Mouse (Mus musculus) midbrain, embryonic 13.5 days (tissue): ENCODE results near the gene Lfng. TPM values are rescaled to one million over a fixed set of nuclear protein-coding genes. Genes with fewer than 3 reads are reported as not detected.

Experiments
- ATAC-seq: fragments of 200-750 bp; cut with Nextera tagmentation; 2 replicates; pipeline ENCODE4 v1.8.0; 2017; ENCODE audit warnings: mild to moderate bottlenecking, moderate TSS enrichment, moderate library complexity
- H3K27ac ChIP-seq: fragments of 300-500 bp; sonication (generic); 2 replicates; pipeline ENCODE4 v1.5.1; 2015; ENCODE audit warnings: inconsistent platforms, mild to moderate bottlenecking, moderate library complexity
- H3K27me3 ChIP-seq: fragments of 300-500 bp; sonication (generic); 2 replicates; pipeline ENCODE4 v1.6.1; 2015; ENCODE audit warnings: mild to moderate bottlenecking, inconsistent platforms
- H3K36me3 ChIP-seq: fragments of 300-500 bp; sonication (generic); 2 replicates; pipeline ENCODE4 v1.6.1; 2015; ENCODE audit warnings: mild to moderate bottlenecking, inconsistent platforms
- H3K4me1 ChIP-seq: fragments of 300-500 bp; sonication (generic); replicated peaks from 2 replicates; pipeline ENCODE4 v1.6.1; 2015; ENCODE audit warnings: inconsistent platforms
- H3K4me2 ChIP-seq: fragments of 300-500 bp; sonication (generic); replicated peaks from 2 replicates; pipeline ENCODE4 v1.6.1; 2015; ENCODE audit warnings: moderate library complexity, mild to moderate bottlenecking, inconsistent platforms
- H3K4me3 ChIP-seq: fragments of 300-500 bp; sonication (generic); replicated peaks from 2 replicates; pipeline ENCODE4 v1.5.1; 2015; ENCODE audit warnings: mild to moderate bottlenecking, inconsistent platforms
- H3K9ac ChIP-seq: fragments of 300-500 bp; sonication (generic); replicated peaks from 2 replicates; pipeline ENCODE4 v1.6.1; 2015; ENCODE audit warnings: mild to moderate bottlenecking, inconsistent platforms
- H3K9me3 ChIP-seq: fragments of 300-500 bp; sonication (generic); 2 replicates; pipeline ENCODE4 v1.6.1; 2016; ENCODE audit warnings: mild to moderate bottlenecking, inconsistent platforms
- WGBS: fragments of 180-500 bp; shearing (Covaris S2); methylation state at CpG from one replicate; pipeline ENCODE4 v1.1.7; 2015; 5-methylcytosine and 5-hydroxymethylcytosine counted together
- polyA plus RNA-seq: library from polyadenylated mRNA; unstranded; fragments of >200 nt; fragmentation: Nextera tagmentation; extraction: Ambion mirVana; gene quantifications from 2 replicates; pipeline ENCODE4 v1.2.1, GENCODE M21; 2015

Gene Lfng
- polyA plus RNA-seq, 1 experiment from 2014 or later, result 25.0 TPM

- Histone ChIP-seq H3K9ac (no peak overlapping the region), H3K4me1 (0 out of 2 replicates have a peak, but pooled peaks cover 5% of the 10 kb centered on the region), H3K9me3 (no peaks in the 10 kb centered on the region), H3K4me2 (no peak overlapping the region), H3K27me3 (no peaks in the 10 kb centered on the region; the same call in 1 of the 2 replicates), H3K36me3 (no peaks in the 10 kb centered on the region), H3K4me3 (no peak overlapping the region), H3K27ac (no peak overlapping the region)
- 78% methylated on average over 18 of the region's 18 CpGs for WGBS
- no peak for ATAC-seq
Observed at GRCm38 (mm10) chr5:140596927-140597588, 10.1 kb upstream of the Lfng start.

- Histone ChIP-seq H3K36me3 (no peaks in the 10 kb centered on the region), H3K9me3 (no peaks in the 10 kb centered on the region), H3K4me1 (peaks cover 5% of the 10 kb centered on the region; the same call in 1 of the 2 replicates), H3K27ac (no peak overlapping the region), H3K27me3 (no peaks in the 10 kb centered on the region; the same call in 1 of the 2 replicates), H3K4me3 (no peak overlapping the region), H3K4me2 (no peak overlapping the region), H3K9ac (no peak overlapping the region)
- no peak for ATAC-seq
- 89% methylated on average over 4 of the region's 4 CpGs for WGBS
Observed at GRCm38 (mm10) chr5:140597787-140598186, 9.3 kb upstream of the Lfng start.

- H3K4me2 ChIP-seq, result no peak overlapping the region
- ATAC-seq, result no peak
Observed at GRCm38 (mm10) chr5:140599939-140600338, 7.2 kb upstream of the Lfng start.

GRCm38 (mm10) chr5:140601712-140602111 is 5.4 kb upstream of the Lfng start:
- Histone ChIP-seq H3K9ac (no peak overlapping the region), H3K27ac (no peak overlapping the region), H3K36me3 (no peaks in the 10 kb centered on the region), H3K4me1 (peaks cover 23% of the 10 kb centered on the region), H3K27me3 (peaks cover 23% of the 10 kb centered on the region), H3K9me3 (no peaks in the 10 kb centered on the region), H3K4me3 (no peak overlapping the region), H3K4me2 (no peak overlapping the region)
- 0 out of 2 replicates have a peak, but pooled peaks have one; percentile 42 for ATAC-seq
- 81% methylated on average over 12 of the region's 12 CpGs for WGBS

More at GRCm38 (mm10) chr5:140599939-140600338, 7.2 kb upstream of the Lfng start:
- no peaks in the 10 kb centered on the region for H3K9me3 ChIP-seq
- H3K27me3 ChIP-seq, result peaks cover 8% of the 10 kb centered on the region
- no peak overlapping the region for H3K9ac ChIP-seq
- H3K4me3 ChIP-seq, result no peak overlapping the region
- no peaks in the 10 kb centered on the region for H3K36me3 ChIP-seq
- WGBS, result 69% methylated on average over 5 of the region's 5 CpGs
- peaks cover 6% of the 10 kb centered on the region; the same call in 1 of the 2 replicates for H3K4me1 ChIP-seq
- H3K27ac ChIP-seq, result no peak overlapping the region

- H3K36me3 ChIP-seq, result no peaks in the 10 kb centered on the region
- H3K27me3 ChIP-seq, result peaks cover 26% of the 10 kb centered on the region
- no peak overlapping the region for H3K27ac ChIP-seq
- no peak overlapping the region for H3K4me2 ChIP-seq
- H3K4me3 ChIP-seq, result no peak overlapping the region
- H3K9ac ChIP-seq, result no peak overlapping the region
- H3K4me1 ChIP-seq, result peaks cover 32% of the 10 kb centered on the region
- no peak for ATAC-seq
- H3K9me3 ChIP-seq, result no peaks in the 10 kb centered on the region
- WGBS, result 56% methylated on average over 2 of the region's 2 CpGs
Observed at GRCm38 (mm10) chr5:140602540-140602939, 4.6 kb upstream of the Lfng start.

- H3K4me1 ChIP-seq, result peaks cover 50% of the 10 kb centered on the region
- H3K4me2 ChIP-seq, result no peak overlapping the region
- 85% methylated on average over 8 of the region's 8 CpGs for WGBS
- ATAC-seq, result no peak
- no peak overlapping the region for H3K4me3 ChIP-seq
- no peak overlapping the region for H3K9ac ChIP-seq
- no peak overlapping the region for H3K27ac ChIP-seq
- H3K36me3 ChIP-seq, result no peaks in the 10 kb centered on the region
- H3K27me3 ChIP-seq, result peaks cover 29% of the 10 kb centered on the region
- no peaks in the 10 kb centered on the region for H3K9me3 ChIP-seq
Observed at GRCm38 (mm10) chr5:140604386-140604785, 2.7 kb upstream of the Lfng start.

- ATAC-seq, result no peak
- Histone ChIP-seq H3K9me3 (no peaks in the 10 kb centered on the region), H3K4me3 (no peak overlapping the region), H3K4me2 (no peak overlapping the region), H3K36me3 (no peaks in the 10 kb centered on the region), H3K27ac (no peak overlapping the region), H3K4me1 (peaks cover 59% of the 10 kb centered on the region), H3K9ac (no peak overlapping the region), H3K27me3 (peaks cover 29% of the 10 kb centered on the region)
- WGBS, result 28% methylated on average over 3 of the region's 3 CpGs
Observed at GRCm38 (mm10) chr5:140605228-140605627, 1.9 kb upstream of the Lfng start.

GRCm38 (mm10) chr5:140606386-140606785 is 734 bp upstream of the Lfng start:
- peaks cover 70% of the 10 kb centered on the region for H3K4me1 ChIP-seq
- H3K9ac ChIP-seq, result peak overlapping the region; percentile 76; the same call in 1 of the 2 replicates
- peak overlapping the region; percentile 52 for H3K4me3 ChIP-seq
- under 1% methylated on average over 23 of the region's 23 CpGs for WGBS
- H3K9me3 ChIP-seq, result no peaks in the 10 kb centered on the region
- ATAC-seq, result no peak
- peaks cover 29% of the 10 kb centered on the region for H3K27me3 ChIP-seq
- H3K4me2 ChIP-seq, result peak overlapping the region; percentile 66
- H3K36me3 ChIP-seq, result no peaks in the 10 kb centered on the region
- H3K27ac ChIP-seq, result no peak overlapping the region; the same call in 1 of the 2 replicates

- Histone ChIP-seq H3K4me2 (peak overlapping the region; percentile 66), H3K27me3 (peaks cover 29% of the 10 kb centered on the region), H3K4me1 (peaks cover 81% of the 10 kb centered on the region), H3K9ac (peak overlapping the region; percentile 76), H3K36me3 (peaks cover 8% of the 10 kb centered on the region), H3K4me3 (peak overlapping the region; percentile 52), H3K9me3 (no peaks in the 10 kb centered on the region), H3K27ac (peak overlapping the region; percentile 96)
- WGBS, result 0% methylated on average over 17 of the region's 17 CpGs
- ATAC-seq, result no peak
Observed at GRCm38 (mm10) chr5:140607836-140608633, 915 bp downstream of the Lfng start.

GRCm38 (mm10) chr5:140608634-140609015 is 1.5 kb downstream of the Lfng start:
- WGBS, result under 1% methylated on average over 16 of the region's 16 CpGs
- peak overlapping the region; percentile 96 for H3K27ac ChIP-seq
- no peaks in the 10 kb centered on the region for H3K9me3 ChIP-seq
- H3K27me3 ChIP-seq, result peaks cover 29% of the 10 kb centered on the region
- peaks cover 13% of the 10 kb centered on the region for H3K36me3 ChIP-seq
- peak overlapping the region; percentile 52 for H3K4me3 ChIP-seq
- peak overlapping the region; percentile 76 for H3K9ac ChIP-seq
- peak overlapping the region; percentile 66 for H3K4me2 ChIP-seq
- ATAC-seq, result peak; percentile 24
- H3K4me1 ChIP-seq, result peaks cover 81% of the 10 kb centered on the region

GRCm38 (mm10) chr5:140609511-140610272 is 2.6 kb downstream of the Lfng start:
- Histone ChIP-seq H3K9ac (peak overlapping the region; percentile 76), H3K4me2 (peak overlapping the region; percentile 66), H3K27ac (peak overlapping the region; percentile 96), H3K9me3 (no peaks in the 10 kb centered on the region), H3K4me3 (peak overlapping the region; percentile 52), H3K27me3 (peaks cover 24% of the 10 kb centered on the region), H3K4me1 (peaks cover 90% of the 10 kb centered on the region), H3K36me3 (peaks cover 24% of the 10 kb centered on the region)
- ATAC-seq, result no peak
- WGBS, result 3% methylated on average over 13 of the region's 13 CpGs
